Mouse (Mus musculus): ENCODE data around the gene Cdh16.
A peak's percentile ranks its signal among the peaks of the same experiment; 100 is the strongest.

Cdh16 gene

DNA sequence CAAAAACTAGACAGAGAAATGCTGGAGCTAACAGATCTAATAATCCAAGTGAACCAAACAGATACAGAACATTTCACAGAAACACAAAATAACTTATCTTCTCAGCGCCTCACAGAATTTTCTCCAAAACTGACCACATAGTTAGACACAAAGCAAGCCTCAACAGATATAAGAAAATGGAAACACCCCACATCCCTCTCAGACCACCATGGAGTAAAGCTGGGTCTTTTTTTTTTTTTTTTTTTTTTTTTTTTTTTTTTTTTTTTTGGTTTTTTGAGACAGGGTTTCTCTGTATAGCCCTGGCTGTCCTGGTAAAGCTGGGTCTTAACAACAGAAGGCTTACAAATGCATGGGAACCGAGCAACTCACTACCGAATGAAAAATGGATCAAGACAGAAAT is 47.4 kb downstream of the Cdh16 start:
- DNase-seq (ENCODE audit: low read depth, low spot score) = no peak

DNA sequence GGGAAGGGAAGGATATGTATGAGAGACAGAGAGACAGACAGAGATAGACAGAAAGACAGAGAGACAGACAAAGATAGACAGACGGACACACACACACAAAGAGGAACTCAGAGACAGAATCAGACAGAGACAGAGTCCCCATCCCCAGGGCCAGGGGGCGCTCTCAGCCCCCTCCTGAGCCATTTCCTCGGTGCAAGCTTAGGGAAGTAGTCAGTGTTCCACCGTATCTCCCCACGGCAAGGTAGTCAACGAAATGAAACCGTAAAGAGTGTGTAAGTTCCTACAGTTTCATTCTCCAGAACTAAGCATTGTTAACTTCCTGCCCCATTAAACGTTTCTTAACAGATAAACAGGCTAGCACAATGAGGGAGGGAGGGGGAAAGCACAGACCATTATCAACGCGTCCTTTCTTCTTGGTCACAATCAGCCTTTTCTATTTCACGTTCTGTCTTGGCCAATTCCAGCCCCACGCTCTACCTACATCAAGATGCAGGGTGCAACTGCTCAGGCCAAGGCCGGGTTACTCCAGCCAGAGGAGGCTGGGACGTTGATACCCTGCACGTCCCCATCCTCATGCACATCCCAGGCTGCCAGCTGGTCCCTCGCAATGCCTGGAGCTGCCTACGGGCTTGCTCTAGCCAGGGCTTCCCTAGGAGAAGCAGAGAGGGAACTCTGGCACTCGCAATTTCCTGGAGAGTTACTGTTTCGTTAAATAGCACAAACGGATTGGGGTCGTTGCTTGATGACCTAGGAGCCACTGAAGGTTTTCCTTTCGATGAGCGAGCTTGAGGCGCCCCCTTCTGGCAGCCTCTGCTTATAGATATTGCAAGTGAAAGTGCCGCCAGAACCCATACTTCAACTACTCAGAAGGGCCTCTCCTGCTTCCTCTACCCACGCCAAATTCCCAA is 53.5 kb downstream of the Cdh16 start:
- DNase-seq (ENCODE audit: low read depth, low spot score) = peak; percentile 74

DNA sequence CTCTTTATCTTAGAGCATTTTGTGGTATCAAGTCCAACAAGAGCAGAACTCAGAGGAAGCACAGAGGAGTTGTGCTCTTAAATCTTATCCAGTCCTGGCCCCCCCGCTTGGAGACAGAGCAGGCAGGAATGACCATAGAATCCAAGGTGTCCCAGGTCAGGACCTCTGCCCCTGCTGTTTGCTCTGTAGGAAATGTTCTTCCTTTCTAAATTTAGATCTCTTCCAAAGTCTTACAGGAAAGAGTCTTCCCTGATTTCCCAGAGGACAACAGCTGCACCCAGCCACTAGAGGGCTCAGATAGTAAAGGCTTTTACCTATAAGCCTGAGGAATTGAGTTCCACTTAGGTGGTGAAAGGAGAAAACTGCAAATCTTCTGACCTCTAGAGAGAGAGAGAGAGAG is 54.6 kb downstream of the Cdh16 start:
- DNase-seq (ENCODE audit: low read depth, low spot score) = peak; percentile 9

DNA sequence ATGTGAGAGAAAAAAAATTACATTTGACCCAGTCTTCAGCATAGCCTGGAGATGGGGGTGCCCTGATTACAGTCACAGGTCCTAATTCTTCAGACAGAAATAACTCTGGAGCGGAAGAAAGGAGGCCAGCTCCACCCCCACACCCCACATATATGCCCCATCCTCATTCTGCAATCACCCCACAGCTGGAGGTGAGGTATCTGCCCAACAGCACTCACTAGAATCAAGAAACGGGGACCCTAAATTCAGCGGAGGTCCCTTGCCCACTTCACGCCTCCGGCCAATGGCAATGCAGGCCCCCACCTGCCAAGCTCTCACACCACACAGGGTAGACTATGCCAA is 58.8 kb downstream of the Cdh16 start:
- DNase-seq (ENCODE audit: low read depth, low spot score) = no peak

DNA sequence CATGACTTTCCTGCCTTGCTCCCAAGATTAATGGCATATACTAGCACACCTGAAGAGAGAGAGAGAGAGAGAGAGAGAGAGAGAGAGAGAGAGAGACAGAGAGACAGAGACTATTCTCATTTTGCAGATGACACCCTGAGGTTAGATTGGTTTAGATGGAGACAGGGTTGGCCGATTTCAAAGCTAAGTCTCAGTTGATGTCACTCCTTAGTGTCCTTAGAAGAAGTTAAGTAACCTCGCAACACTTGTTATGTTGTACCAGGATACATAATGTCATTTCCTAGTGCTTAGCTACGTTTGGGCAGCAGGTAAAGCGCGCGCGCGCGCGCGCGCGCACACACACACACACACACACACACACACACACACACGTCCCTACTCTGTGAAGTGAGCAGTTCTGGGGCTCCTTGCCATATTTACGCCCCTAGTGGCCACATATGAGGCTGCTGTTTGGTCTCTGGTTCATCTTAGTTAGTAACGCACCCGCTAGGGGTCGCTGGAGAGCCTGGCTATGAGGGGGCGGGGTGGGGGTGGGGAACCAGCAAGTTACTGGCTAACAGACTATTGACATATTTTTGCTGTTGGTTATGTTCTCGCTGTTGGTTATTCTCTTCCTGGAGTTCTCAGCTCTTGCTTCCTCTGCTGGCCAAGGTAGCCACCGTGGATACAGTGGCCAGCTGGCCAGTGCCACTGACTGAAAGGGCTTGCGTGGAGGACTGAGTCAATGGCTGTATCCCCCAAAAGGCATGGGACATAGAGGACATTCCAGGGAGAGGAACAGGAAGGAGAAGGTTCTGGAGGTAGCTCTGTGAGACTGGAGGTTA is 59.4 kb downstream of the Cdh16 start:
- DNase-seq (ENCODE audit: low read depth, low spot score) = peak; percentile 92

DNA sequence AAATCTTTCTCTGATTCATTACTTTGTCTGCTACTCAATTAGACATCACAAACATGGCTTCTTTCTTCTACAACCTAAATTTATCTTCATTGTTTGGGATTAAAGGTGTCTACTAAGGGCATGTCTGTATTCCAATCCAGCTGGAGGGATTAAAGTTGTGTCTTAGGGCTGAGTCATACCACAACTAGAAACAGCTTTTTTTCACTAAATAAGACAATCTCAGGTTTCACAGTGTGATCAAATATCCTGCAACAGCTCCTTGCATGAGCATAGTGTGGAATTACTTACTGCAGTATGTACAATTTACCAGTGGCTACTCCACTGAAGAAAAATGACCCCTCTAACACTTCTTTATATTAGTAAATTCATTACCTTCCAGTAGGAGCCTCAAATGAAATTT is 63.5 kb downstream of the Cdh16 start:
- no peak for DNase-seq (ENCODE audit: low read depth, low spot score)

DNA sequence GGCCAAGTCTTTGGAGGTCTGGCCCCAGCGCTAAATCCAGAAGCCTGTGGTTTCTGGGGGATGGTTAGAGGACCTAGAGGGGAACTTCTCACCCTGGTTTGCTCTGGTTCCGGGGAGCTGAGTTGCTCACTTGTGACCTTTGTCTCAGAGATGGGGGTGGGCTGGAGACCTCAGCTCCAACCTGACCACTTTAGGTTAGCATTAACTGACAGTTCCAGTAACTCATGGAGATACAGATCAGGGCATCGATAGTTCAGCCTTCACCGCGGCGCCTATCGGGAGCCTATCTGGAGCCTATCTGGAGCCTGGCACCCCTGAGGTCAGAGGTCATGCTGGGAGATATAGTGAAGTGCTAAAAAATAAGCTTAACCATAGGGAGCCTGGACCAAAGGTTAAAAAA is 67.0 kb downstream of the Cdh16 start:
- no peak for DNase-seq (ENCODE audit: low read depth, low spot score)

DNA sequence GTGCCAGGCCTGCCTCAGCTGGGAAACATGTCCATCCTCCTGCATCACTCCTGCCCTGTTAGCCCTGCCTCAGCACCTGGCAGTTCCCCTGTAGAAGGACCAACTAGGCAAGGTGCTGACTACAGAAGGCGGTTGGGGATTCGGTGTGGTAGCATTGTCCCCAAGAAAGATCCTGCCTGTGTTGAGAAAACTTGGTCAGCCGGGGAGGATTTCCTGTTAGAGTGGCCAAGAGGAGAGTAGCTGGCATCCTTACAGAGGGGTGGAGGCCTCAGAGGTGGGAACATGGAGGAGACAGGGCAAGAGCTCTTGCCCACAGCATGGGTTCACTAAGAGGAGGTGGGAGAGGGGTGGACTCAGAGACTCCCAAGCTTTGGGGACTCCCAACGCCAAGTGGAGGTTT is 69.0 kb downstream of the Cdh16 start:
- no peak for DNase-seq (ENCODE audit: low read depth, low spot score)

All from retina, postnatal 7 days (tissue).